Mouse (Mus musculus) hindbrain, embryonic 14.5 days (tissue): ENCODE measurements around the gene Fam129a. TPM values are rescaled to one million over a fixed set of nuclear protein-coding genes. Genes with fewer than 3 reads are reported as not detected.

Source experiments
- ATAC-seq: fragments of 200-750 bp; cut with Nextera tagmentation; 2 replicates; pipeline ENCODE4 v1.8.0; 2017; ENCODE audit warnings: moderate number of reproducible peaks, mild to moderate bottlenecking, moderate TSS enrichment, moderate library complexity; ENCODE audit not compliant: low FRiP score
- DNase-seq: peaks from one replicate; pipeline ENCODE4 v3.0.0-alpha.2; 2015; ENCODE audit warnings: low spot score
- H3K27ac ChIP-seq: fragments of 300-500 bp; sonication (generic); 2 replicates; pipeline ENCODE4 v1.5.1; 2014; ENCODE audit warnings: mild to moderate bottlenecking, moderate library complexity
- H3K27me3 ChIP-seq: fragments of 300-500 bp; sonication (generic); 2 replicates; pipeline ENCODE4 v1.6.1; 2014; ENCODE audit warnings: mild to moderate bottlenecking, low read length, mixed read lengths; ENCODE audit not compliant: control insufficient read depth, insufficient read depth
- H3K36me3 ChIP-seq: fragments of 300-500 bp; sonication (generic); replicated peaks from 2 replicates; pipeline ENCODE4 v1.6.1; 2014; ENCODE audit not compliant: control insufficient read depth, insufficient read depth
- H3K4me1 ChIP-seq: fragments of 300-500 bp; sonication (generic); replicated peaks from 2 replicates; pipeline ENCODE4 v1.6.1; 2014; ENCODE audit warnings: antibody characterized with exemption, low read length, mixed read lengths; ENCODE audit not compliant: control insufficient read depth, insufficient read depth
- H3K4me2 ChIP-seq: fragments of 300-500 bp; sonication (generic); replicated peaks from 2 replicates; pipeline ENCODE4 v1.6.1; 2014; ENCODE audit warnings: mild to moderate bottlenecking, moderate library complexity
- H3K4me3 ChIP-seq: fragments of 300-500 bp; sonication (generic); replicated peaks from 2 replicates; pipeline ENCODE4 v1.5.1; 2014; ENCODE audit warnings: mild to moderate bottlenecking, low read length
- H3K9ac ChIP-seq: fragments of 300-500 bp; sonication (generic); 2 replicates; pipeline ENCODE4 v1.6.1; 2014
- H3K9me3 ChIP-seq: fragments of 300-500 bp; sonication (generic); 2 replicates; pipeline ENCODE4 v1.6.1; 2016; ENCODE audit warnings: low read length; ENCODE audit not compliant: control insufficient read depth
- WGBS: fragments of 180-500 bp; shearing (Covaris S2); extraction: QIAGEN DNeasy Blood & Tissue Kit; methylation state at CpG from one replicate; pipeline ENCODE4 v1.1.7; 2014; 5-methylcytosine and 5-hydroxymethylcytosine counted together
- polyA plus RNA-seq: library from polyadenylated mRNA; unstranded; fragments of >200 nt; fragmentation: Nextera tagmentation; extraction: Ambion mirVana; gene quantifications from 2 replicates; pipeline ENCODE4 v1.2.1, GENCODE M21; 2014

The Fam129a gene
- polyA plus RNA-seq, 1 experiment from 2014 or later = 0.99 TPM

GRCm38 (mm10) chr1:151560536-151560935, 10.4 kb upstream of the Fam129a start:
- Histone ChIP-seq H3K36me3 (no peaks in the 10 kb centered on the region), H3K9ac (no peak overlapping the region), H3K4me3 (no peak overlapping the region), H3K4me1 (0 out of 2 replicates have a peak, but pooled peaks cover 4% of the 10 kb centered on the region), H3K27ac (no peak overlapping the region), H3K9me3 (no peaks in the 10 kb centered on the region), H3K4me2 (no peak overlapping the region), H3K27me3 (no peaks in the 10 kb centered on the region)
- ATAC-seq = no peak
- 64% methylated on average over 11 of the region's 11 CpGs for WGBS
- no peak for DNase-seq

- DNase-seq (no peak), ATAC-seq (no peak)
- Histone ChIP-seq H3K4me2 (no peak overlapping the region), H3K27ac (no peak overlapping the region), H3K36me3 (no peaks in the 10 kb centered on the region), H3K9me3 (no peaks in the 10 kb centered on the region), H3K4me1 (0 out of 2 replicates have a peak, but pooled peaks cover 4% of the 10 kb centered on the region), H3K27me3 (no peaks in the 10 kb centered on the region), H3K4me3 (no peak overlapping the region), H3K9ac (no peak overlapping the region)
- 55% methylated on average over 5 of the region's 5 CpGs for WGBS
Measured at GRCm38 (mm10) chr1:151563401-151563800, 7.6 kb upstream of the Fam129a start.

DNA sequence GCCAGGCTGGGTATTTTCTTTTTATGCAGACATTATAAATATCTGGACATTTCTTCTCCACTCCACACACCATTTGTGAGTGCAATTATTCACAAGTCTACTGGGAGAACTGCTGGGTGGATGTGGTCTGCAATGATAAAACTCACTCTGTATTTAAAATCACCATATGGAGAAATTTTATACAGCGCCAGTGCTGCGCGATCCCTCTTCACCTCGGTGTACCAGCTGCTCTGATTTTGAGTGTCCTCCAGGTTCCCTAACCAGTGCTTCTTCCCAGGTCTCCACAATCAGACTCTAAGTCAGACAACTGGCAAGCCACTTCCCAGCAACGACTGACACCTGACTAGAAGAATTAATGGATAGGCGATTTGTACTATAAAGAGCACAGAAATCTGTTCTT, 7.1 kb upstream of the Fam129a start:
- Histone ChIP-seq H3K9me3 (no peaks in the 10 kb centered on the region), H3K4me2 (no peak overlapping the region)
- WGBS = 40% methylated on average over 6 of the region's 6 CpGs

GRCm38 (mm10) chr1:151564377-151564776, 6.6 kb upstream of the Fam129a start:
- 0 out of 2 replicates have a peak, but pooled peaks cover 4% of the 10 kb centered on the region for H3K4me1 ChIP-seq
- no peaks in the 10 kb centered on the region for H3K27me3 ChIP-seq
- 16% methylated on average over 12 of the region's 12 CpGs for WGBS
- H3K36me3 ChIP-seq = no peaks in the 10 kb centered on the region
- peak; percentile 71; the same call in 1 of the 2 replicates for ATAC-seq
- no peak overlapping the region for H3K4me3 ChIP-seq
- H3K9ac ChIP-seq = no peak overlapping the region
- no peak overlapping the region for H3K4me2 ChIP-seq
- DNase-seq = peak; percentile 69
- H3K27ac ChIP-seq = no peak overlapping the region
- no peaks in the 10 kb centered on the region for H3K9me3 ChIP-seq

More for the DNA sequence above, 7.1 kb upstream of the Fam129a start:
- H3K27ac ChIP-seq = no peak overlapping the region
- ATAC-seq (no peak), DNase-seq (no peak)
- 0 out of 2 replicates have a peak, but pooled peaks cover 4% of the 10 kb centered on the region for H3K4me1 ChIP-seq
- H3K27me3 ChIP-seq = no peaks in the 10 kb centered on the region
- no peak overlapping the region for H3K9ac ChIP-seq
- H3K36me3 ChIP-seq = no peaks in the 10 kb centered on the region
- no peak overlapping the region for H3K4me3 ChIP-seq

DNA sequence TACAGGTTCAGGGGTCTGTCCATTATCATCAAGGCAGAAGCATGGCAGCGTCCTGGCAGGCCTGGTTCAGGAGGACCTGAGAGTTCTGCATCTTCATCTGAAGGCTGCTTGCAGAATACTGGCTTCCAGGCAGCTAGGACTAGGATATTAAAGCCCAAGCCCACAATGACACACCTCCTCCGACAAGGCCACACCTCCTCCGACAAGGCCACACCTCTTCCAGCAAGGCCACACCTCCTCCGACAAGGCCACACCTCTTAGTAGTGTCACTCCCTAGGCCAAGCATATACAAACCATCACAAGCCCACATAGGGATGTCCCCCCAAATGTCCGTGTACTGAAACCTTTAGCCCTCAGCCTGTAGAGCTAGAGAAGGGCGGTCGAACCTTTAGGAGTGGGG, 2.3 kb upstream of the Fam129a start:
- Histone ChIP-seq H3K9me3 (no peaks in the 10 kb centered on the region), H3K27ac (no peak overlapping the region), H3K4me1 (peaks cover 11% of the 10 kb centered on the region), H3K9ac (no peak overlapping the region), H3K36me3 (no peaks in the 10 kb centered on the region), H3K27me3 (peaks cover 27% of the 10 kb centered on the region), H3K4me2 (no peak overlapping the region), H3K4me3 (no peak overlapping the region)
- DNase-seq (no peak), ATAC-seq (no peak)
- 73% methylated on average over 7 of the region's 7 CpGs for WGBS

DNA sequence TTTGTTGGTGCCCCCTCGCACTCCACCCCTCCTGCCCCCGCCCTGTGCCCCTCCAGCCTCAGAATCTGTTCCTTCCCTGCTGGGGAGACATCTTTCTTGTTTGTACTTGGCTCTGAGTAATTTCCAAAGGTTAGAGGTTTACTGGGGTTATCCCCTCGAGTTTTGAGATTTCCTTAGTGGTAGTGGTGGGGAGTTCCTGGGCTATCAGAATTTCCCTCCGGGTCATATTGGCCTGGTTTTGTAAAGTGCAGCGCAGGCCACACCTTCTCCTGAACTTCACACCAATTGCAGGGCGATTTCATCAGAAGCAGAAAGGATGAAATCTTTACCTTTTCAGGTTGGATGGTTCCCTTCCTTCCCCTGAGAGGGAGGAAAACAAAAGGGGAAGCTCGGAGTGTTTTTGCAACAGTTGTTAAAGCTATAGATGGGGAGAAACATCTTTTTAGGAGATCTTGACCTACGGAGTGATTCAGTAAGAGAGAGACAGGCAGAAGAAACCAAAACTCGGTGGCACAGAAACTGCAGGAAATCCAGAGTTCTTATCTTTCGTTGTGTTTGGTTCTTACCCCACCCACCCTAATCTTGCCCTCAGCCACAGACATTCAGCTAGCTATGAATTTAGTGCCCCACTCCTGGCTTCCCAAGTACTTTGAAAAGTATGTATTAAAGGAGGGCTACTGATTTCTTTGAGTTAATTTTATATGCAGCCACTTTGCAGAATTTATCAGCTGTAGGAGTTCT, 1.0 kb downstream of the Fam129a start:
- no peak overlapping the region for H3K9ac ChIP-seq
- no peaks in the 10 kb centered on the region for H3K9me3 ChIP-seq
- H3K4me3 ChIP-seq = peak overlapping the region; percentile 36
- H3K27me3 ChIP-seq = peaks cover 27% of the 10 kb centered on the region
- no peaks in the 10 kb centered on the region for H3K36me3 ChIP-seq
- H3K4me1 ChIP-seq = peaks cover 8% of the 10 kb centered on the region
- ATAC-seq (no peak), DNase-seq (no peak)
- no peak overlapping the region for H3K27ac ChIP-seq
- WGBS = 25% methylated on average over 10 of the region's 10 CpGs
- peak overlapping the region; percentile 70 for H3K4me2 ChIP-seq

- no peak for DNase-seq
- no peak for ATAC-seq
- Histone ChIP-seq H3K4me3 (no peak overlapping the region), H3K4me1 (peaks cover 8% of the 10 kb centered on the region), H3K9ac (no peak overlapping the region), H3K27ac (no peak overlapping the region), H3K9me3 (no peaks in the 10 kb centered on the region), H3K36me3 (no peaks in the 10 kb centered on the region), H3K27me3 (peaks cover 27% of the 10 kb centered on the region), H3K4me2 (no peak overlapping the region)
- WGBS = 76% methylated on average over 7 of the region's 7 CpGs
Measured at GRCm38 (mm10) chr1:151572601-151573320, 1.8 kb downstream of the Fam129a start.

DNA sequence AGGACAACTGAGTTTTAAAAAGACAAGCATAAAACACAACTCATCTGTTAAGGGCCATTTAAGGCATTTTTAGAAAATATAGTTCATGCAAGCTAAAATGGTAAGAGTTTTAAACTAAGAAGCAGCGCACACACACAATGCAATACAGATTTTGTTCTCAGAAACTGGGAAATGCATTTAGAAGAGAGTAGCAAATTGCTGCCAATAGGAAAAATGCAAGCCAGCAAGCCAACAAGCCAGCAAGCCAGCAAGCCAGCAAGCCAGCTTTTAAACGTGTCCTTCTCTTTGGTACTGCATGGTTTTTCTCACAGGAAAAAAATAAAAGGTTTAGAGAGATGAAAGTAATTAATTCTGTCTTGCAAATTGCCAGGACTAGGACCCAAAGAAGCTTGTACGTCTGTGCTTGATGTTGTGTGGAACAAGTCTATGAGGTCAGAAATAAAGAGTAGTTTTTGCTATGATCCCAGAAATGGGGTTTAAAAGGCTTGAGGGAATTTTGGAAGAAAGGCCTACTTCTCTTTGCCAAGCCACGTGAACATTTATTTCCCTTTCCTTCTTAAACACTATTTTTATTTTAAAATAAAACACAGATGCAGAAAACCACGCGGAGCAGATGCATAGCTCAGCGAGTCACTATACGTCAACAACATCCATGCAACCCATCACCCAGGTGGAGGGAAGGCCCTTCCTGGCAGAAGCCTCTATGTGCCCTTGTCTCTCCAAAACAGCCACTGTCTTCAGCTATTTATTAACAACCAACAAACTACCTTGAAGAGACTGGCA, 9.4 kb downstream of the Fam129a start:
- WGBS = 81% methylated on average over 8 of the region's 8 CpGs
- Histone ChIP-seq H3K27ac (no peak overlapping the region), H3K4me3 (no peak overlapping the region), H3K4me1 (no peaks in the 10 kb centered on the region), H3K27me3 (no peaks in the 10 kb centered on the region), H3K9ac (no peak overlapping the region), H3K9me3 (no peaks in the 10 kb centered on the region), H3K36me3 (no peaks in the 10 kb centered on the region), H3K4me2 (no peak overlapping the region)
- ATAC-seq (no peak), DNase-seq (no peak)

- no peak overlapping the region for H3K9ac ChIP-seq
- no peak for DNase-seq
- 82% methylated on average over 6 of the region's 6 CpGs for WGBS
Measured at GRCm38 (mm10) chr1:151581454-151581853, 10.5 kb downstream of the Fam129a start.

More at GRCm38 (mm10) chr1:151581454-151581853, 10.5 kb downstream of the Fam129a start:
- no peaks in the 10 kb centered on the region for H3K9me3 ChIP-seq
- ATAC-seq = no peak
- H3K4me1 ChIP-seq = no peaks in the 10 kb centered on the region
- H3K36me3 ChIP-seq = no peaks in the 10 kb centered on the region
- no peak overlapping the region for H3K4me2 ChIP-seq
- H3K27me3 ChIP-seq = no peaks in the 10 kb centered on the region
- H3K27ac ChIP-seq = no peak overlapping the region
- no peak overlapping the region for H3K4me3 ChIP-seq
